Mouse (Mus musculus) neural tube, embryonic 12.5 days (tissue): ENCODE results near the gene Tssk4. TPM values are rescaled to one million over a fixed set of nuclear protein-coding genes. Genes with fewer than 3 reads are reported as not detected.

Experiments
- ATAC-seq: fragments of 200-750 bp; cut with Nextera tagmentation; 2 replicates; pipeline ENCODE4 v1.8.0; 2017; ENCODE audit warnings: low read depth, mild to moderate bottlenecking, moderate TSS enrichment, moderate library complexity; ENCODE audit not compliant: low FRiP score
- H3K27ac ChIP-seq: fragments of 300-500 bp; sonication (generic); 2 replicates; pipeline ENCODE4 v1.5.1; 2016
- H3K27me3 ChIP-seq: fragments of 300-500 bp; sonication (generic); replicated peaks from 2 replicates; pipeline ENCODE4 v1.6.1; 2016; ENCODE audit warnings: mild to moderate bottlenecking
- H3K36me3 ChIP-seq: fragments of 300-500 bp; sonication (generic); 2 replicates; pipeline ENCODE4 v1.6.1; 2016; ENCODE audit warnings: mild to moderate bottlenecking
- H3K4me1 ChIP-seq: fragments of 300-500 bp; sonication (generic); 2 replicates; pipeline ENCODE4 v1.6.1; 2016
- H3K4me2 ChIP-seq: fragments of 300-500 bp; sonication (generic); replicated peaks from 2 replicates; pipeline ENCODE4 v1.6.1; 2016; ENCODE audit warnings: mild to moderate bottlenecking
- H3K4me3 ChIP-seq: fragments of 300-500 bp; sonication (generic); 2 replicates; pipeline ENCODE4 v1.5.1; 2016
- H3K9ac ChIP-seq: fragments of 300-500 bp; sonication (generic); 2 replicates; pipeline ENCODE4 v1.6.1; 2016; ENCODE audit warnings: mild to moderate bottlenecking
- H3K9me3 ChIP-seq: fragments of 300-500 bp; sonication (generic); 2 replicates; pipeline ENCODE4 v1.6.1; 2016; ENCODE audit warnings: mild to moderate bottlenecking
- WGBS: fragments of 180-500 bp; shearing (Covaris S2); methylation state at CpG from one replicate; pipeline ENCODE4 v1.1.7; 2016; 5-methylcytosine and 5-hydroxymethylcytosine counted together
- polyA plus RNA-seq: library from polyadenylated mRNA; unstranded; fragments of >200 nt; fragmentation: Nextera tagmentation; extraction: Ambion mirVana; gene quantifications from 2 replicates; pipeline ENCODE4 v1.2.1, GENCODE M21; 2016

Tssk4 gene
- polyA plus RNA-seq, 1 experiment from 2014 or later: 0.53 TPM

DNA sequence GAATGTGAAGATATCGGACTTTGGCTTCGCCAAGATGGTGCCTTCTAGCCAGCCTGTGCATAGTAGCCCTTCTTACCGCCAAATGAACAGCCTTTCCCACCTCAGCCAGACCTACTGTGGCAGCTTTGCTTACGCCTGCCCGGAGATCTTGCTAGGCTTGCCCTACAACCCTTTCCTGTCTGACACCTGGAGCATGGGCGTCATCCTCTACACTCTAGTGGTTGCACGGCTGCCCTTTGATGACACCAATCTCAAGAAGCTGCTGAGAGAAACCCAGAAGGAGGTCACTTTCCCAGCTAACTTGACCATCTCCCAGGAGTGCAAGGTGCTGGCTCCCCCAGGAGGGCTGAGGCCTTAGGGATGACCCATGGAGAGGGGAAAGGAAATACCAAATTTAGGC is 1.5 kb downstream of the Tssk4 start:
- 90% methylated on average over 7 of the region's 7 CpGs for WGBS
- H3K4me2 ChIP-seq: no peak overlapping the region
- no peaks in the 10 kb centered on the region for H3K27me3 ChIP-seq
- no peak overlapping the region for H3K9ac ChIP-seq
- no peak for ATAC-seq
- H3K4me1 ChIP-seq: no peaks in the 10 kb centered on the region
- no peak overlapping the region for H3K4me3 ChIP-seq
- no peaks in the 10 kb centered on the region for H3K9me3 ChIP-seq
- H3K36me3 ChIP-seq: 0 out of 2 replicates have a peak, but pooled peaks cover 3% of the 10 kb centered on the region
- H3K27ac ChIP-seq: no peak overlapping the region

DNA sequence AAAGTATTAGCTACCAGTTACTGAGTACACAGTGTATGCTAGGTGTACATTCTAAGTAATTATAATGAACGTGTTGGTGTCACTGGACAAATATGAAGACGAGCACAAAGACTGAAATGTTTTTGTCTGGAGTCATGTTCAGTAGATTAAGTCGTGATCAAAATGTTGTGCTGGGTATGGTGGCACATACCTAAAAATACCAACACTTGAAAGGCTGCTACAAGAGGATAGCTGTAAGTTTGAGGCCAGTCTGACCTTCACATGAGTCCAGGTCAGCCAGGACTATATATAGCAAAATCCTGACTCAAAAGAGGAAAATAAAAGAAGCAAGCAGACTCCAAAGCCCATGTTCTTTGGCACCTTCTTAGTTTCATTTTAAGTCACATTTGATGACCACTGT is 7.0 kb downstream of the Tssk4 start:
- 90% methylated on average over 3 of the region's 3 CpGs for WGBS
- no peak for ATAC-seq
- Histone ChIP-seq H3K9ac (no peak overlapping the region), H3K4me2 (no peak overlapping the region), H3K4me1 (no peaks in the 10 kb centered on the region; the same call in 1 of the 2 replicates), H3K9me3 (no peaks in the 10 kb centered on the region), H3K27ac (no peak overlapping the region), H3K36me3 (peaks cover 13% of the 10 kb centered on the region), H3K4me3 (no peak overlapping the region), H3K27me3 (no peaks in the 10 kb centered on the region)

DNA sequence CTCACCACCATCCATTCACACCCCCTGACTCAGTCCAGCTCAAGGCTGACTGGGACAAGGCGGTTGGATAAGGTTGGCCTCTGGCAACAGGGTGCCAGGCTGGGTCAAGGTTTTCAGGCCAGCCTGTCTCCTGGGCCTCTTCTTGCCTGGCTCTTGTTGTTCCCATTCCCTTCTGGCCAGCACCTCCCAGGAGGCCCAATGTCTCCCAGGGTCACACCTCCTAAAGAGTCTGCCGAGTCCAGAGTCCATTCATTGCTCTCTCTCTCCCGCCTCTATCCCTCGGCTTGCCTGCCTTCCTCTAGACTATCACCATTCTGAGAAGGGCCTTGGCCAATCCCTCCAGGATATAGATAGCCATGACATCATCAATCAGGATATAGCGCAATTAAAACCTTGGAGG is 8.0 kb downstream of the Tssk4 start:
- no peak overlapping the region for H3K4me2 ChIP-seq
- no peaks in the 10 kb centered on the region for H3K27me3 ChIP-seq
- H3K9me3 ChIP-seq: no peaks in the 10 kb centered on the region
- WGBS: 92% methylated on average over 5 of the region's 5 CpGs
- H3K9ac ChIP-seq: no peak overlapping the region
- H3K36me3 ChIP-seq: peaks cover 18% of the 10 kb centered on the region
- no peak for ATAC-seq
- H3K4me1 ChIP-seq: no peaks in the 10 kb centered on the region; the same call in 1 of the 2 replicates
- no peak overlapping the region for H3K27ac ChIP-seq
- no peak overlapping the region for H3K4me3 ChIP-seq

DNA sequence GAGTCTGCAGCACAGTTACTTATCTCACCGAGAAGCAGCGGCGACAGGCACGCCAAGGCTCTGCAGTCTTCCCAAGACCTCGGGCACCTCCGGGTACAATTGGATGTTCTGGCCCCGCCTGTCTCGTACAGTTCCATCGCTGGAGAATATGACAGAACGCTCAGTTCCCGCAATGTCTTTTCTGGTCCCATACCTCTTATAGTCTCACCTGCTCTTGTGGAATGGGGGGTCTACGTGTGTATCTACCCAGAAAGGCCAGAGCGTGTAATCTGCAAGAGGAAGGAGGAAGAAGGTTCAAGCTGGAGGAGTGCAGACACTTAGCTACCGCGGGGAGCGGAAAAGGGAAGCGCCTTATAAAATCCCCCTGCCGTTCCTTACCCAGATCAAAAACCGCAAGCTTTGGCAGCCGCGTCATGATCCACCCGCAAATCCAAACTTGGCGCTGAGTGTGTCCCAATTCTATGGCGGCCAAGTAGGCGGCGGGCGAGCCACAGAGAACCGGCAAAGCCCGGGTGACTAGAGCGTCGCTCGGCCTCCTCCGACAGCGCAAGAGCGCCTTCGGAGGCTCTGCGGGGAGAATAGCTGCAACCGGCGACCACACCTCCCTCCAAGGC is 10.1 kb downstream of the Tssk4 start, which contains the start of gene Mdp1:
TSS of gene Mdp1 (minus strand) at position 549 of the 614 bp plus-strand sequence.
- peak; percentile 94 for ATAC-seq
- Histone ChIP-seq H3K36me3 (peaks cover 28% of the 10 kb centered on the region), H3K4me1 (no peaks in the 10 kb centered on the region; the same call in 1 of the 2 replicates), H3K9me3 (no peaks in the 10 kb centered on the region), H3K4me3 (peak within 1 kb of the TSS; percentile 64), H3K9ac (peak within 1 kb of the TSS; percentile 72), H3K27ac (peak within 1 kb of the TSS; percentile 0; the same call in 1 of the 2 replicates), H3K4me2 (peak within 1 kb of the TSS; percentile 61), H3K27me3 (no peaks in the 10 kb centered on the region)
- WGBS: under 1% methylated on average over 39 of the region's 39 CpGs

DNA sequence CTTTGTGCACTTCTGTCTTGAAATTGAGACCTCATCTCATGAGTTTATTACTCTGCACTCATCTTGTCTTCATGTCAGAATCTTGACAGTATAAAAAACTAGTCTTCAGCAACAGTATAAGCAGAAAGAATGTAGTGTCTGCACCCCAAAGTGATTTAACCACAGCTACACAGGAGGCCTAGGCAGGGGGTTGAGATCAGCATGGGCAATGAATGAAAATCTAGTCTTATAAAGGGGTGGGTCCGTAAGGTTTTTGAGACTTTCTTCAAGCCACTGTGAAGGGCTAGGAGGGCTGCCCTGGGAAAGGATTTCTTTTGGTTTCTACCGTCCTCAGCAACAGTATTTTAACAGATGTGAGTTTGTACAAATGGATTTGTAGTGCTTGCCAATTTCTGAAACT is 10.7 kb downstream of the Tssk4 start:
- 51% methylated on average over 2 of the region's 2 CpGs for WGBS
- Histone ChIP-seq H3K36me3 (peaks cover 28% of the 10 kb centered on the region), H3K9me3 (no peaks in the 10 kb centered on the region), H3K4me2 (peak overlapping the region; percentile 61), H3K27me3 (no peaks in the 10 kb centered on the region), H3K9ac (no peak overlapping the region), H3K4me3 (no peak overlapping the region), H3K27ac (no peak overlapping the region), H3K4me1 (no peaks in the 10 kb centered on the region; the same call in 1 of the 2 replicates)
- ATAC-seq: no peak

DNA sequence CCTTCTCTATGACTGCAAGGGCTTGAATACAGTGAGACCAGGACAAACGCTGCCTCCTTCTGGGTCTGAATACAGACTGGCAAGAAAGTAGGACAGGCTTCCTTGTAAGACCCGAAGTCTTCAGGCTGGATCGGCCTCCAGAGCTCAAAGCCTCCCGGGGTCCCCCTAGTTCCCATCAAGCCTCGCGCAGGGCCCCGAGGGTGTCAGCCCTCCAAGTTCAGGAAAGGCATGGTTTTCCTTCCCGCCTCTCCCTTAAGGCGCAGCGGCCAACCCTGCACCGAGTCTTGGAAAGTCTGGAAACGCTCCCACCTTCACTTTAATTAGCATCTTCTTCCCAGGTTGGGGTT is 21.5 kb downstream of the Tssk4 start:
- Histone ChIP-seq H3K36me3 (peaks cover 14% of the 10 kb centered on the region), H3K27ac (peak overlapping the region; percentile 72; the same call in 1 of the 2 replicates), H3K4me3 (peak overlapping the region; percentile 74), H3K4me2 (peak overlapping the region; percentile 96), H3K9ac (peak overlapping the region; percentile 80), H3K9me3 (no peaks in the 10 kb centered on the region), H3K4me1 (peaks cover 15% of the 10 kb centered on the region), H3K27me3 (no peaks in the 10 kb centered on the region)
- ATAC-seq: peak; percentile 61
- under 1% methylated on average over 12 of the region's 12 CpGs for WGBS

DNA sequence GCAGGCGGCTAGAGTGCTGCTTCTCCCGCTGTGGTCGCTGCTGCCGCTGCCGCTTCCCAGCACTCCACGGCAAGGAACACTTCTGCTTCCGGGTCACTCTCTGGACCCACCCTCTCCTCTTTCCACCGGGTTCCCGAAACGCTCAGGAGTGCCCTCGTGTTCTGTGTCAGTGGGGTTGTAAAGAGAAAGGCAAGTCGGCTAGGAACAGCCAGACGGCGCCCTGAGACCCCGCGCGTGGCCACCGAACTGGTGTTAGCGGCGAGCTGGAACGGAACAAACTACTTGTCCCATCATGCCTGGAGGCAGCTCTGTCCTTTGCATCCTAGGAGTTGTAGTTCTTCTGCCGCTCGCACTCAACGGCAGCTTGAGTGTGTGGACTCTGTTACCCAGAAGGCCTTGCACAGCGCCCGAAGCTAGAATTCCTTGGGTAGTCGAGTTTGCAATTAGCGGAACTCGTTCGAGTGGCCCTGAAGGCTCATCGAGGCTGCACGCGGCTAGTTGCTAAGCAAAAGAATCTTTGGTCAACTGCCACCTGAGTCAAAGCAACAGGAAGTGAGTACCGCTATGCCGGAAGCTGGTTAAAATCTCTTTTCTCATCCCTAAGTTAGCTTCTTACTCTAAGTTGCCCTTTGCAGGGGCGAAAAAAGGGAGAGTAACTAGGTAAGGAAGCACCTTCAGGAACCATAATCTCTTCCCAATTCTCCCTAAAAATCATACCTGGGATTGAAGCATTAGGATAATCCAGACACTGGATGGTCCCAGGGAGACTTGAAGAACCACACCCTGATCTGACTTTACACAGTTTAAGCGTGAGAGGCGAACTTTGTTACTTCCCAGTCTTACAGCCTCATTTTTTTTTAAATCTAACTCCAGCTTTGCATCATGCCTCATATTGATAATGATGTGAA is 22.1 kb downstream of the Tssk4 start, which contains the start of the genes Gmpr2 and Nedd8:
TSS of gene Gmpr2 (plus strand) at position 109 of the 908 bp plus-strand sequence.
TSS of gene Nedd8 (minus strand) at position 292 of the 908 bp plus-strand sequence.
- WGBS: 1% methylated on average over 38 of the region's 38 CpGs
- H3K36me3 ChIP-seq: peaks cover 17% of the 10 kb centered on the region
- peaks cover 15% of the 10 kb centered on the region for H3K4me1 ChIP-seq

DNA sequence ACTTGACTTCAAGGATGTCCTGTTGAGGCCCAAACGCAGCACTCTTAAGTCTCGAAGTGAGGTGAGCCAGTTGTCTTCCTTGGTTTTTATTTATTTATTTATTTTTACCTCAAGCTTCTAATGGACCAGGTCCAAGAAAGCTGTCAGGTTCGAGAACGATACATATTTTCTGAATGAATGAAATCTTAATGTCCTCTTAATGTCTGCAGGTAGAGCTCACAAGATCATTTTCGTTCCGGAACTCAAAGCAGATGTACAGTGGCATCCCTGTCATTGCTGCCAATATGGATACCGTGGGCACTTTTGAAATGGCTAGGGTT is 22.7 kb downstream of the Tssk4 start:
- Histone ChIP-seq H3K27ac (no peak overlapping the region), H3K4me3 (peak overlapping the region; percentile 74; the same call in 1 of the 2 replicates), H3K9ac (peak overlapping the region; percentile 41), H3K9me3 (no peaks in the 10 kb centered on the region), H3K4me1 (peaks cover 15% of the 10 kb centered on the region), H3K27me3 (no peaks in the 10 kb centered on the region), H3K36me3 (peaks cover 23% of the 10 kb centered on the region), H3K4me2 (peak overlapping the region; percentile 96)
- 87% methylated on average over 7 of the region's 7 CpGs for WGBS
- no peak for ATAC-seq

More for the DNA sequence above, 22.1 kb downstream of the Tssk4 start, which contains the start of the genes Gmpr2 and Nedd8:
- Histone ChIP-seq H3K27me3 (no peaks in the 10 kb centered on the region), H3K9ac (peak within 1 kb of the TSS; percentile 80), H3K27ac (peak within 1 kb of the TSS; percentile 72; the same call in 1 of the 2 replicates), H3K4me2 (peak within 1 kb of the TSS; percentile 96), H3K9me3 (no peaks in the 10 kb centered on the region), H3K4me3 (peak within 1 kb of the TSS; percentile 74)
- peak; percentile 97 for ATAC-seq

DNA sequence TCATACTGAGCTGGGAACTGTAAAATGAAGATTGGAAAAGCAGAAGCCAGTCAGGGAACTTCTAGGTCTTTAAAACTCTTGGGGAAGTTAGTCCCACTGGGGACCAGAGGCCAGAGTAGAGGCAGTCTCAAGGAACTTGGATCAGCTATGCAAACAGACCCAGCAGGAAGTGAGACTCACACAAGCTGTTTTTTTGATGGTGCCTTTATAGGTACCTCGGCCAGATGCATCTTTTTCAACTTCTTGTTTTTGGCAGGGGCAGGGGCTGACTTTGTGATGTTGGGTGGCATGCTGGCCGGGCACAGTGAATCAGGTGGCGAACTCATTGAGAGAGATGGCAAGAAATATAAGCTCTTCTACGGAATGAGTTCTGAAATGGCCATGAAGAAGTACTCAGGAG is 27.6 kb downstream of the Tssk4 start:
- Histone ChIP-seq H3K4me1 (peaks cover 9% of the 10 kb centered on the region), H3K27ac (no peak overlapping the region), H3K9me3 (no peaks in the 10 kb centered on the region), H3K27me3 (no peaks in the 10 kb centered on the region), H3K4me3 (no peak overlapping the region), H3K4me2 (no peak overlapping the region), H3K9ac (no peak overlapping the region), H3K36me3 (peaks cover 49% of the 10 kb centered on the region)
- ATAC-seq: no peak
- WGBS: 90% methylated on average over 4 of the region's 4 CpGs

- Histone ChIP-seq H3K27ac (no peak within 1 kb of the TSS), H3K9me3 (no peaks in the 10 kb centered on the region), H3K27me3 (no peaks in the 10 kb centered on the region), H3K36me3 (peaks cover 38% of the 10 kb centered on the region), H3K4me2 (peak within 1 kb of the TSS; percentile 87), H3K4me1 (peaks cover 9% of the 10 kb centered on the region), H3K4me3 (peak within 1 kb of the TSS; percentile 72), H3K9ac (peak within 1 kb of the TSS; percentile 78)
- WGBS: under 1% methylated on average over 66 of the region's 66 CpGs
- ATAC-seq: peak; percentile 99
These were observed 31.5 kb downstream of the Tssk4 start, which contains the start of gene Tinf2 for GRCm38 (mm10) chr14:55681160-55682117. TSS of gene Tinf2 (minus strand) at chr14:55681820.

- peaks cover 9% of the 10 kb centered on the region for H3K4me1 ChIP-seq
- H3K27me3 ChIP-seq: no peaks in the 10 kb centered on the region
- H3K9ac ChIP-seq: no peak overlapping the region
- H3K4me3 ChIP-seq: peak overlapping the region; percentile 72
- H3K9me3 ChIP-seq: no peaks in the 10 kb centered on the region
- 17% methylated on average over 3 of the region's 3 CpGs for WGBS
- H3K36me3 ChIP-seq: peaks cover 31% of the 10 kb centered on the region
- peak overlapping the region; percentile 87 for H3K4me2 ChIP-seq
- ATAC-seq: peak; percentile 49
- H3K27ac ChIP-seq: no peak overlapping the region
These were observed 32.1 kb downstream of the Tssk4 start for GRCm38 (mm10) chr14:55682118-55682493.
